Mouse (Mus musculus) layer of hippocampus, adult 11-12 months (tissue): ENCODE data around the gene Ctf2.

Source experiments
- DNase-seq: peaks from one replicate; pipeline ENCODE4 v3.0.0; 2022; ENCODE audit warnings: low spot score

The Ctf2 gene

GRCm38 (mm10) chr7:127759716-127760115, 27.8 kb upstream of the Ctf2 start:
- DNase-seq, result no peak

GRCm38 (mm10) chr7:127753741-127754140, 21.8 kb upstream of the Ctf2 start:
- no peak for DNase-seq

GRCm38 (mm10) chr7:127753158-127753557, 21.2 kb upstream of the Ctf2 start:
- no peak for DNase-seq

GRCm38 (mm10) chr7:127752069-127752468, 20.1 kb upstream of the Ctf2 start:
- DNase-seq, result no peak

GRCm38 (mm10) chr7:127751619-127752018, 19.7 kb upstream of the Ctf2 start:
- DNase-seq, result no peak

GRCm38 (mm10) chr7:127750131-127751127, 18.5 kb upstream of the Ctf2 start:
- peak; percentile 57 for DNase-seq

- no peak for DNase-seq
Observed at GRCm38 (mm10) chr7:127748235-127748560, 16.2 kb upstream of the Ctf2 start.

GRCm38 (mm10) chr7:127747559-127748234, 15.7 kb upstream of the Ctf2 start:
- no peak for DNase-seq

GRCm38 (mm10) chr7:127746494-127747491, 14.8 kb upstream of the Ctf2 start:
- no peak for DNase-seq

- peak; percentile 98 for DNase-seq
Observed at GRCm38 (mm10) chr7:127745652-127746493, 13.9 kb upstream of the Ctf2 start.

- peak; percentile 96 for DNase-seq
Observed at GRCm38 (mm10) chr7:127745251-127745651, 13.3 kb upstream of the Ctf2 start.

GRCm38 (mm10) chr7:127744366-127745045, 12.5 kb upstream of the Ctf2 start, which contains the start of gene Fbxl19:
TSS of gene Fbxl19 (plus strand) at chr7:127744543.
- peak; percentile 86 for DNase-seq

GRCm38 (mm10) chr7:127730170-127730569, 1.8 kb downstream of the Ctf2 start:
- no peak for DNase-seq

- DNase-seq, result no peak
Observed at GRCm38 (mm10) chr7:127727898-127728297, 4.1 kb downstream of the Ctf2 start.

- DNase-seq, result no peak
Observed at GRCm38 (mm10) chr7:127725924-127726323, 6.0 kb downstream of the Ctf2 start.

- no peak for DNase-seq
Observed at GRCm38 (mm10) chr7:127725490-127725889, 6.5 kb downstream of the Ctf2 start.

- no peak for DNase-seq
Observed at GRCm38 (mm10) chr7:127719258-127719657, 12.7 kb downstream of the Ctf2 start.

- no peak for DNase-seq
Observed at GRCm38 (mm10) chr7:127718339-127718738, 13.6 kb downstream of the Ctf2 start.

- peak; percentile 45 for DNase-seq
Observed at GRCm38 (mm10) chr7:127716992-127717391, 15.0 kb downstream of the Ctf2 start.

GRCm38 (mm10) chr7:127714816-127715215, 17.1 kb downstream of the Ctf2 start:
- DNase-seq, result no peak
